In the genomic region with DNA sequence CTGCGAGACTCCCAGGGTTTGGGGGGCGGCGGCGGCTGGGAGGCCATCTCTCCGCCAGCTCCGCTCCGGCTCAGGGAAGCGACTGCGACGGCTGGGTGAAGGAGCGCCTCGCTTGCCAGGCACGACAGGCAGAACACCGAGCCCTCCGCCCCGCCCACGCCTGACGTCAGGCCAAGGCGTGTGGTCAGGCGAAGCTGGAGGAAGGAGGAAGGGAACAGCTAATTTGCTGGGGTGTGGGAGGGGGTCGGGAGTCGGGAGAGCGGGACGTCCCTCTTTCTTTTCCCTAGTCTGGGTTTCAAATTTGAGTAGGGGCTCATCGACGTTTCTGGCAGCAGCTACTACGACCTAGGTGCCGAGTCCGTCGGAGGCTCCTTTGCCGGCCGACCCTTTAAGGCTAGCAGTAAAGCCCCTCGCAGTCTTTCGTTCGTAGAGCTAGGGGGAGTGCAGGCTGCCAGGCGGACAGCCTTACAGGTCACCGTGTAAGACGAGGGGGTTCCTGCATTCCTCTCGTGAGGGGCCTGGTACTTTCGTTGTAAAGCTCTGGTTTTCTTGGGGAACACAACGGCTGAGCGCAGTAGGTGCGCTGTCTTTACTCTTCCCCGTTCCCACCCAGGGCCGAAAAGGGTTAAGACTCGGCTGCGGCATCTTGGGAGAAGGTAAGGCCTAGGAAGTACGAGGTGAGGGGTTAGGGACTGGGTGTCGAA, we compare ENCODE assay signal across 8 mouse cellular contexts. TPM values are rescaled to one million over a fixed set of nuclear protein-coding genes. Genes with fewer than 3 reads are reported as not detected.
DNase-seq lines count a peak whose midpoint lies in the region; ATAC-seq lines count a peak whose summit lies in the region.

A gene (minus strand): TSS at position 162 of the 704 bp plus-strand sequence.

- no peaks in the 10 kb centered on the region for H3K27me3 ChIP-seq in heart, embryonic 14.5 days (ENCODE audit: control insufficient read depth, insufficient read depth, low read length)
- no peaks in the 10 kb centered on the region for H3K27me3 ChIP-seq in liver, embryonic 13.5 days
- H3K27me3 ChIP-seq in stomach, embryonic 16.5 days (ENCODE audit: control insufficient read depth, insufficient read depth, low read length), result no peaks in the 10 kb centered on the region

- ATAC-seq in heart, embryonic 14.5 days (ENCODE audit: insufficient number of reproducible peaks, insufficient read depth, low FRiP score, low read depth), result peak; percentile 96
- ATAC-seq in liver, embryonic 13.5 days (ENCODE audit: low read depth), result peak; percentile 96
- peak; percentile 98 for ATAC-seq in stomach, embryonic 16.5 days (ENCODE audit: insufficient read depth, low FRiP score)

- peaks cover 8% of the 10 kb centered on the region; the same call in 1 of the 2 replicates for H3K36me3 ChIP-seq in heart, embryonic 14.5 days (ENCODE audit: control insufficient read depth, insufficient read depth, low read length)
- no peaks in the 10 kb centered on the region; the same call in 1 of the 2 replicates for H3K36me3 ChIP-seq in liver, embryonic 13.5 days
- no peaks in the 10 kb centered on the region for H3K36me3 ChIP-seq in stomach, embryonic 16.5 days (ENCODE audit: control insufficient read depth, insufficient read depth, low read length)

- DNase-seq in CD4-positive, CD25-positive, alpha-beta regulatory T cell, adult 2 months (ENCODE audit: low read depth, low spot score), result peak; percentile 91
- DNase-seq in fibroblast of lung, adult 2 months (ENCODE audit: low read depth), result peak; percentile 69
- peak; percentile 96 for DNase-seq in kidney, postnatal 14 days
- peak; percentile 90 for DNase-seq in liver, embryonic 13.5 days
- DNase-seq in neural tube, embryonic 10.5 days (ENCODE audit: extremely low spot score, low spot score), result peak; percentile 97

- peak within 1 kb of the TSS; percentile 94 for H3K27ac ChIP-seq in brown adipose tissue, adult 24 weeks (replicated peaks; ENCODE audit: low read depth, low read length)
- H3K27ac ChIP-seq in heart, embryonic 14.5 days (replicated peaks in 1 of 2; ENCODE audit: control insufficient read depth in 1 of 2, insufficient read depth in 1 of 2, low read depth in 2 of 2, low read length in 2 of 2), result peak within 1 kb of the TSS; percentile 93 to 97
- peak within 1 kb of the TSS; percentile 90 for H3K27ac ChIP-seq in liver, embryonic 13.5 days
- peak within 1 kb of the TSS; percentile 98 for H3K27ac ChIP-seq in stomach, embryonic 16.5 days (ENCODE audit: low read length)

- peak within 1 kb of the TSS; percentile 74 for H3K4me2 ChIP-seq in heart, embryonic 14.5 days (ENCODE audit: low read length)
- H3K4me2 ChIP-seq in liver, embryonic 13.5 days, result peak within 1 kb of the TSS; percentile 82
- peak within 1 kb of the TSS; percentile 66 for H3K4me2 ChIP-seq in stomach, embryonic 16.5 days (ENCODE audit: low read depth, low read length)

- no peaks in the 10 kb centered on the region for H3K9me3 ChIP-seq in heart, embryonic 14.5 days (ENCODE audit: control insufficient read depth, low read length)
- H3K9me3 ChIP-seq in liver, embryonic 13.5 days (replicated peaks), result no peaks in the 10 kb centered on the region
- H3K9me3 ChIP-seq in stomach, embryonic 16.5 days (replicated peaks; ENCODE audit: control insufficient read depth, low read length), result no peaks in the 10 kb centered on the region

- H3K9ac ChIP-seq in heart, embryonic 14.5 days (ENCODE audit: low read length), result peak within 1 kb of the TSS; percentile 95
- peak within 1 kb of the TSS; percentile 92 for H3K9ac ChIP-seq in liver, embryonic 13.5 days
- H3K9ac ChIP-seq in stomach, embryonic 16.5 days (ENCODE audit: low read length), result peak within 1 kb of the TSS; percentile 91

- H3K4me1 ChIP-seq in brown adipose tissue, adult 24 weeks (ENCODE audit: control insufficient read depth, insufficient read depth, insufficient read length, low read length), result peaks cover 9% of the 10 kb centered on the region
- peaks cover 0 to 13% of the 10 kb centered on the region in 2 experiments; a peak in 2 of 4 replicates for H3K4me1 ChIP-seq in heart, embryonic 14.5 days (ENCODE audit: control insufficient read depth in 2 of 2, insufficient read depth in 2 of 2, low read length in 2 of 2)
- peaks cover 26% of the 10 kb centered on the region for H3K4me1 ChIP-seq in liver, embryonic 13.5 days (replicated peaks)
- no peaks in the 10 kb centered on the region for H3K4me1 ChIP-seq in stomach, embryonic 16.5 days (ENCODE audit: control insufficient read depth, insufficient read depth, low read length)

- WGBS in heart, embryonic 14.5 days, result under 1% methylated on average over 49 of the region's 49 CpGs
- under 1% methylated on average over 49 of the region's 49 CpGs for WGBS in liver, embryonic 13.5 days (ENCODE audit: insufficient replicate concordance)
- under 1% methylated on average over 49 of the region's 49 CpGs for WGBS in stomach, embryonic 16.5 days

- peak within 1 kb of the TSS; percentile 95 for H3K4me3 ChIP-seq in brown adipose tissue, adult 24 weeks (ENCODE audit: insufficient read depth, low read depth, low read length)
- peak within 1 kb of the TSS; percentile 89 to 96 for H3K4me3 ChIP-seq in heart, embryonic 14.5 days (ENCODE audit: control insufficient read depth in 1 of 2, insufficient read depth in 1 of 2, low read depth in 1 of 2, low read length in 2 of 2)
- peak within 1 kb of the TSS; percentile 93 for H3K4me3 ChIP-seq in liver, embryonic 13.5 days (replicated peaks)
- H3K4me3 ChIP-seq in stomach, embryonic 16.5 days (replicated peaks; ENCODE audit: low read length), result peak within 1 kb of the TSS; percentile 84

RNA-seq across cellular contexts. Expression of the gene that starts here (rescaled TPM):
- 137 and 149 TPM in 2 replicates for polyA plus RNA-seq in brown adipose tissue, adult 24 weeks (2012; ENCODE audit: insufficient read depth, insufficient read length, missing spikeins)
- 33.5 and 34.3 TPM in 2 replicates for polyA plus RNA-seq in heart, embryonic 14.5 days (2014; fragmentation: Nextera tagmentation; extraction: Ambion mirVana)
- polyA plus RNA-seq in liver, embryonic 13.5 days (2015; fragmentation: Nextera tagmentation; extraction: Ambion mirVana), result 11.8 and 16.1 TPM in 2 replicates
- 20.1 and 24.3 TPM in 2 replicates for polyA plus RNA-seq in stomach, embryonic 16.5 days (2015; fragmentation: Nextera tagmentation; extraction: Ambion mirVana)

Comparison
In these comparisons a context has a peak if more than half of its experiments do, and no peak if none do; other contexts are left out.
1. Peak in every context shown above with its lines: DNase-seq, ATAC-seq, H3K4me3 ChIP-seq and H3K27ac ChIP-seq.